Mouse (Mus musculus) hindbrain, embryonic 14.5 days (tissue): ENCODE measurements around the gene Agpat2. TPM values are rescaled to one million over a fixed set of nuclear protein-coding genes. Genes with fewer than 3 reads are reported as not detected.

ENCODE experiments used
- ATAC-seq: fragments of 200-750 bp; cut with Nextera tagmentation; 2 replicates; pipeline ENCODE4 v1.8.0; 2017; ENCODE audit warnings: moderate number of reproducible peaks, mild to moderate bottlenecking, moderate TSS enrichment, moderate library complexity; ENCODE audit not compliant: low FRiP score
- DNase-seq: peaks from one replicate; pipeline ENCODE4 v3.0.0-alpha.2; 2015; ENCODE audit warnings: low spot score
- H3K27ac ChIP-seq: fragments of 300-500 bp; sonication (generic); 2 replicates; pipeline ENCODE4 v1.5.1; 2014; ENCODE audit warnings: mild to moderate bottlenecking, moderate library complexity
- H3K27me3 ChIP-seq: fragments of 300-500 bp; sonication (generic); 2 replicates; pipeline ENCODE4 v1.6.1; 2014; ENCODE audit warnings: mild to moderate bottlenecking, low read length, mixed read lengths; ENCODE audit not compliant: control insufficient read depth, insufficient read depth
- H3K36me3 ChIP-seq: fragments of 300-500 bp; sonication (generic); replicated peaks from 2 replicates; pipeline ENCODE4 v1.6.1; 2014; ENCODE audit not compliant: control insufficient read depth, insufficient read depth
- H3K4me1 ChIP-seq: fragments of 300-500 bp; sonication (generic); replicated peaks from 2 replicates; pipeline ENCODE4 v1.6.1; 2014; ENCODE audit warnings: antibody characterized with exemption, low read length, mixed read lengths; ENCODE audit not compliant: control insufficient read depth, insufficient read depth
- H3K4me2 ChIP-seq: fragments of 300-500 bp; sonication (generic); replicated peaks from 2 replicates; pipeline ENCODE4 v1.6.1; 2014; ENCODE audit warnings: mild to moderate bottlenecking, moderate library complexity
- H3K4me3 ChIP-seq: fragments of 300-500 bp; sonication (generic); replicated peaks from 2 replicates; pipeline ENCODE4 v1.5.1; 2014; ENCODE audit warnings: mild to moderate bottlenecking, low read length
- H3K9ac ChIP-seq: fragments of 300-500 bp; sonication (generic); 2 replicates; pipeline ENCODE4 v1.6.1; 2014
- H3K9me3 ChIP-seq: fragments of 300-500 bp; sonication (generic); 2 replicates; pipeline ENCODE4 v1.6.1; 2016; ENCODE audit warnings: low read length; ENCODE audit not compliant: control insufficient read depth
- WGBS: fragments of 180-500 bp; shearing (Covaris S2); extraction: QIAGEN DNeasy Blood & Tissue Kit; methylation state at CpG from one replicate; pipeline ENCODE4 v1.1.7; 2014; 5-methylcytosine and 5-hydroxymethylcytosine counted together
- polyA plus RNA-seq: library from polyadenylated mRNA; unstranded; fragments of >200 nt; fragmentation: Nextera tagmentation; extraction: Ambion mirVana; gene quantifications from 2 replicates; pipeline ENCODE4 v1.2.1, GENCODE M21; 2014

The Agpat2 gene
- polyA plus RNA-seq, 1 experiment from 2014 or later, result 6.6 TPM

- no peaks in the 10 kb centered on the region for H3K9me3 ChIP-seq
- 87% methylated on average over 5 of the region's 5 CpGs for WGBS
- DNase-seq, result no peak
- H3K27ac ChIP-seq, result no peak overlapping the region
- H3K4me3 ChIP-seq, result no peak overlapping the region
- H3K36me3 ChIP-seq, result no peaks in the 10 kb centered on the region
- no peak for ATAC-seq
- H3K27me3 ChIP-seq, result peaks cover 28% of the 10 kb centered on the region
- H3K4me1 ChIP-seq, result peaks cover 12% of the 10 kb centered on the region
- H3K9ac ChIP-seq, result no peak overlapping the region
- H3K4me2 ChIP-seq, result no peak overlapping the region
Measured at GRCm38 (mm10) chr2:26602631-26603030, 1.6 kb downstream of the Agpat2 start.

DNA sequence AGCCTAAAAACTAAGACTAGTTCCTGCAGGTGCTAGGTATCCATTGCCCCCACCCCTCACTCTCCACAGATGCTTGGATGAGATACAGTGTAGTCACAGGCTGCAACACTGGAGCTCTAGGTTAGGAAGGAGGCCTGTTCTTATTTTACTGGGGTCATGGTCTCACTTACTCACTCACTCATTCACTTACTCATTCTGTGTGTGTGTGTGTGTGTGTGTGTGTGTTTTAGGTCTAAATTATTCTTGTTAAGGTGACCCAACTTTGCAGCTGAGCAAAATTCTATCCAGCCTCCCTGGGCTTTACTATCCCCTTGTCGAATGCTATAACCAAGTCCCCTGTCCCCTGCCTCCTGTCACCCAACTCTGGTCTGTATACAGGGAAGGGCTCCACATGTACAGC, 2.6 kb downstream of the Agpat2 start:
- ATAC-seq, result no peak
- 96% methylated on average over 1 of the region's 1 CpGs for WGBS
- H3K4me3 ChIP-seq, result no peak overlapping the region
- no peak for DNase-seq
- H3K36me3 ChIP-seq, result no peaks in the 10 kb centered on the region
- H3K27me3 ChIP-seq, result peaks cover 28% of the 10 kb centered on the region
- peaks cover 7% of the 10 kb centered on the region for H3K4me1 ChIP-seq
- no peaks in the 10 kb centered on the region for H3K9me3 ChIP-seq
- no peak overlapping the region for H3K9ac ChIP-seq
- no peak overlapping the region for H3K27ac ChIP-seq
- no peak overlapping the region for H3K4me2 ChIP-seq

DNA sequence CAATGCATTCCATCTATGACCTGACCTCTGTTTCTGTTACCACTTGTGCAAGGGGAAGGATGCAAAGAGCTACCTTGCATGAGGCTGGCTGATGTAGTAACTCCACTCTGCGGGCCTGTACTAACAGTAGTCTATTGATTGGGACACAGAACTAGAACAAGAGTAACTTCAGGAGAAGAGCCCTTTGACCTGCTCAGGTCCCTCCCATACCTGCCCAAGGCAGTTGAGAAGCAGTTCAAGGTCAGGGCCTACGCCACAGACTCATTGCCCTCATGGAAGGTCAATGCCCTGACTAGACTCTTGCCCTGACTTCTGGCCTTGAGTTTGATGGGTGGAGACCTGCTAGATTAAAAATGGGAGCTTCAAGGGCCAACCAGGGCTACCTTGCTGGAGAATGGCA, 3.6 kb downstream of the Agpat2 start:
- H3K9me3 ChIP-seq, result no peaks in the 10 kb centered on the region
- H3K36me3 ChIP-seq, result no peaks in the 10 kb centered on the region
- no peak overlapping the region for H3K4me3 ChIP-seq
- H3K4me2 ChIP-seq, result no peak overlapping the region
- peaks cover 7% of the 10 kb centered on the region for H3K4me1 ChIP-seq
- DNase-seq (no peak), ATAC-seq (no peak)
- WGBS, result 88% methylated on average over 2 of the region's 2 CpGs
- no peak overlapping the region for H3K27ac ChIP-seq
- peaks cover 28% of the 10 kb centered on the region for H3K27me3 ChIP-seq
- no peak overlapping the region for H3K9ac ChIP-seq

GRCm38 (mm10) chr2:26599965-26600364, 4.3 kb downstream of the Agpat2 start:
- H3K27me3 ChIP-seq, result peaks cover 27% of the 10 kb centered on the region
- no peaks in the 10 kb centered on the region for H3K9me3 ChIP-seq
- H3K4me2 ChIP-seq, result no peak overlapping the region
- no peaks in the 10 kb centered on the region for H3K36me3 ChIP-seq
- H3K4me3 ChIP-seq, result no peak overlapping the region
- WGBS, result 94% methylated on average over 4 of the region's 4 CpGs
- no peak for DNase-seq
- H3K4me1 ChIP-seq, result peaks cover 7% of the 10 kb centered on the region
- ATAC-seq, result no peak
- H3K27ac ChIP-seq, result no peak overlapping the region
- H3K9ac ChIP-seq, result no peak overlapping the region

DNA sequence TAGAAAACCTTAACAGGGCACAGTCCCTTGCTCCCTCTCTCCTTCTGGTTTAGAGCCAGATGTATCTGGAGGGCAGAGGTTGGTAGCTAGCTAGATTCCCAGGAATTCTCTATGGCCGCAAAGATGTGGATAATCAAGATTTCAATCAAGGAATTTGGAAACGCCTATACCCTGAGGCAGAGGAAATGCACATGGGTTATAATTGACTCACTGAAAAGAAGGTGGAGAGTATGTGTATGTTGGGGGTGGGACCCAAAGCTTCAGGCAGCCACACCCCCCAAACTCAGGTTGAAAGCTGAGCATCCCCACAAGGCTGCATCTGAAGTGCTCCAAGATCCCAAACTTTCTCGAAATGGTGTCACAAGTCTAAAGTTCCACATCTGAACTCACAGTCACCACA, 5.8 kb downstream of the Agpat2 start:
- Histone ChIP-seq H3K9me3 (no peaks in the 10 kb centered on the region), H3K27ac (no peak overlapping the region), H3K27me3 (peaks cover 12% of the 10 kb centered on the region), H3K36me3 (no peaks in the 10 kb centered on the region), H3K4me3 (no peak overlapping the region), H3K4me1 (no peaks in the 10 kb centered on the region), H3K4me2 (no peak overlapping the region), H3K9ac (no peak overlapping the region)
- ATAC-seq (no peak), DNase-seq (no peak)
- WGBS, result 91% methylated on average over 3 of the region's 3 CpGs

DNA sequence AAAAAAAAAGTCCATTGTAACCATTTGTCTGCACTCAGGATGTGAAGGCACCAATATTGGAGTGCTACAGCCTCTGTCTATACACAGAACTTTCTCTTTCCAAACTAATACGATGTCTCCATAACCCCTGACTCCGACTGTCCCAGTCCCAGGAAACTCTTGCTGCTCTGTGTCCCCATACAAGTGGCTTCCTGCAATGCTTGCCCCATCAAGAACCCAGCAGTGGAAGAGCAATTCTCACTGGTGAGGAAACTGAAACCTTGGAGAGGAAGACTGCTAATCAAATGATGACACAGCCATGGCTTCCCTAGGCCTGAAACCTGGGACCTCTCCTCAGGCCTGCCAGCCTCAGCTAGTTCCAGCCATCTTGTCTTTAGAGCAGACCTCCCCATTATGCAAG, 6.4 kb downstream of the Agpat2 start:
- no peak for ATAC-seq
- peaks cover 6% of the 10 kb centered on the region for H3K27me3 ChIP-seq
- H3K4me2 ChIP-seq, result no peak overlapping the region
- no peak overlapping the region for H3K4me3 ChIP-seq
- H3K36me3 ChIP-seq, result no peaks in the 10 kb centered on the region
- no peaks in the 10 kb centered on the region for H3K4me1 ChIP-seq
- 83% methylated on average over 2 of the region's 2 CpGs for WGBS
- H3K27ac ChIP-seq, result no peak overlapping the region
- no peak for DNase-seq
- no peak overlapping the region for H3K9ac ChIP-seq
- H3K9me3 ChIP-seq, result no peaks in the 10 kb centered on the region

DNA sequence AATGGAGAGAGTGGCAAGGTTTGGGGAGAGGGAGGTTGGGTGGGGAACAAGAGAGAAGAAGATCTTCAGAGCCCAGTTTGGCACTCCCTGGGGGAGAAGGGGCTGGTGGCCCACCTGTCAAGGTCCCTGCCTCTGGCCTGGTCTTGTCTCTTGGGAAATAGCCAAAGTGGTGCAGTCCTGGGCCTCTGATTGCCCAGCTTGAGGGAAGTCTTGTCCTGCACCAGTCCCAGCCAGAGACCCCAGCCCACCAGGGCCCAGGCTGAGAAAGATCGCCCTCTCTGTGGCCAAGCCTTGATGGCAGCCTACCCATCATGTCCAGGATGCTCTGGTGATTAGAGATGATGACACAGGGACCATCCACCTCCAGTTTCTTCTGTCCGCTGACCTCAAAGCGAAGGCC, 7.3 kb downstream of the Agpat2 start:
- WGBS, result 92% methylated on average over 3 of the region's 3 CpGs
- no peak overlapping the region for H3K4me2 ChIP-seq
- DNase-seq (no peak), ATAC-seq (no peak)
- no peak overlapping the region for H3K4me3 ChIP-seq
- no peak overlapping the region for H3K27ac ChIP-seq
- H3K27me3 ChIP-seq, result no peaks in the 10 kb centered on the region
- H3K9ac ChIP-seq, result no peak overlapping the region
- no peaks in the 10 kb centered on the region for H3K4me1 ChIP-seq
- no peaks in the 10 kb centered on the region for H3K36me3 ChIP-seq
- H3K9me3 ChIP-seq, result no peaks in the 10 kb centered on the region

DNA sequence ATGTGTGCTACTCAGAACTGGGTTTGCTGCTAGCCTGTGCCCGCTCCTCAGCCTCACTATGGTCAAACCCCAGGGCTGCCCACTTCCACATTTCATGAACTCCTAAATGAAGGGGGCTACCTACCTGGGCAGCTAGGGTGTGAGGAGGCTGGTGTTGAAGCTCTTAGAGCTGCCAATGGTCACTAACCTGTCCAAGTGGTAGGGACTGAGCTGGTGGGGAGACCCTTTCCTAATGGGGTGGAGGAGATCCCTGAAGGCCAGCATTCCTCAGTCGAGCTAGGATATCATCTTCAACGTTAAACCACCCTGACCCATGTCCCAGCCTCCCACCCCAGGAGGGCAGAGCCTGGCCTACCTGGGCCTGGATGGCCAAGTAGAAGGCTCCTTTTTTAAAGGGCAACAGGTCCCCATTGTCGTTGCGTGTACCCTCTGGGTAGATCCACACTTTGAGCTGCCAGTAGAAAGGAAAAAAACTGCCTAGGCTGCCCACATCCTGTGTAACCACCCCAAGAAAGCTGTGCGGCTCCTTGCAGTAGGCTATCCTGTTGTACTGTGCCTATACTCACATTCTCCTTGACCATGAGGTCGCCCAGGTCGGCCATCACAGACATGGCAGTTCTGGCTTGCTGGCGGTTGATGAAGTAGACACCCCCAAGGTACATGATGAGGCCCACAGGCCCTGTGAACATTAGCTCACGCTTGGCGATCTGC, 8.3 kb downstream of the Agpat2 start:
- ATAC-seq (no peak), DNase-seq (no peak)
- H3K4me3 ChIP-seq, result no peak overlapping the region
- no peak overlapping the region for H3K4me2 ChIP-seq
- no peaks in the 10 kb centered on the region for H3K27me3 ChIP-seq
- no peak overlapping the region for H3K9ac ChIP-seq
- H3K9me3 ChIP-seq, result no peaks in the 10 kb centered on the region
- WGBS, result 84% methylated on average over 11 of the region's 11 CpGs
- H3K36me3 ChIP-seq, result no peaks in the 10 kb centered on the region
- no peak overlapping the region for H3K27ac ChIP-seq
- H3K4me1 ChIP-seq, result no peaks in the 10 kb centered on the region

DNA sequence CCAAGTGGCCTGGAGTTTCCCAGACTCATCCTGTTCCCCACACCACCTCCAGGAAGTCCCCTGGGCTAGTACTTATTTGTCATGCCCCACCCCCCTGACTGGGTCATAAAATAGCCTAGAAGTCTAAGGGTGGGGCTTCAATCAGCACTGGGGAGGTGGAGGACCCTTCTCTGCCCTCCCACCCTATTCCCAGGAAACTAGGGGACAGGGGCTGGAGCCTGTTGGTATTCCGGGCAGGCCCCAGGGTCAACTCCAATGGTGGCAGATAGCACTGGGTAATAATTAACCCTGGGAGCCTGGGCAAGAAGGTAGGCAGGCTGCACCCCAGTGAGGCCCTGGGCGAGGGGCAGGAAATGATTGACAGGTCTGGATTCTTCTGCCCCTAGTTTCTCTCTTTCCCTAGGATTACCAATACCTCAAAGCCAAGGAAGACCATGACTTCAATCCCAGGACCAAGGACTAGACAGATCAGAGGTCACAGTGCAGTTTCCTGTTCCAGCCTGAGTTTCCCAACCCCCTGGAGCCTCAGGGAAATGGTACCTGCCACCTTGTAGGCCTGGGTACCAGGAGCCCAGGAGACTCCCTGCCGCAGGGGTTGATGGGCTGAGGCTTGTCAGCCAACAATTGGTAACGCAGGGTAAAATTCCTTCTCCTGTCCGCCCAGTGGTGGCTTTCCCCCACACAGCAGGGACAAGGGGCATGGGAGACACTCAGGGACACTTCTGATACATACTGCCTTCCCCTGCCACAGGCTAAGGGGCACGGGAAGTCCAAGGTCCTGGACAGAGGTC, 9.1 kb downstream of the Agpat2 start:
- WGBS, result 78% methylated on average over 6 of the region's 6 CpGs
- Histone ChIP-seq H3K4me3 (no peak overlapping the region), H3K9ac (no peak overlapping the region), H3K27ac (no peak overlapping the region), H3K4me2 (no peak overlapping the region), H3K27me3 (no peaks in the 10 kb centered on the region), H3K4me1 (no peaks in the 10 kb centered on the region), H3K36me3 (no peaks in the 10 kb centered on the region), H3K9me3 (no peaks in the 10 kb centered on the region)
- DNase-seq (no peak), ATAC-seq (no peak)
